Mouse (Mus musculus) liver, embryonic 14.5 days (tissue): ENCODE data around the gene Mrpl51. TPM values are rescaled to one million over a fixed set of nuclear protein-coding genes. Genes with fewer than 3 reads are reported as not detected.

Experiments used
- ATAC-seq: fragments of 200-750 bp; cut with Nextera tagmentation; 2 replicates; pipeline ENCODE4 v1.8.0; 2017; ENCODE audit warnings: moderate number of reproducible peaks, mild to moderate bottlenecking, moderate library complexity; ENCODE audit not compliant: insufficient read depth
- DNase-seq, 3 experiments: peaks; one replicate each; pipeline ENCODE4 v3.0.0-alpha.2; 2012 to 2013; ENCODE audit warnings: low read depth in 3 of 3, low spot score in 3 of 3
- H3K27ac ChIP-seq: fragments of 300-500 bp; sonication (generic); 2 replicates; pipeline ENCODE4 v1.5.1; 2014; ENCODE audit warnings: moderate library complexity, mild to moderate bottlenecking, control low read depth, inconsistent platforms
- H3K27me3 ChIP-seq: fragments of 300-500 bp; sonication (generic); 2 replicates; pipeline ENCODE4 v1.6.1; 2014; ENCODE audit warnings: mild to moderate bottlenecking, low read length, moderate library complexity; ENCODE audit not compliant: control insufficient read depth, insufficient read depth
- H3K36me3 ChIP-seq: fragments of 300-500 bp; sonication (generic); replicated peaks from 2 replicates; pipeline ENCODE4 v1.6.1; 2014; ENCODE audit warnings: low read depth; ENCODE audit not compliant: control insufficient read depth, insufficient read depth
- H3K4me1 ChIP-seq, 2 experiments: fragments of 200-500 bp in 1 of 2; fragments of 300-500 bp in 1 of 2; sonication (generic) in 1 of 2; replicated peaks; 2 replicates each; pipeline ENCODE4 v1.6.1; 2012 to 2014; ENCODE audit warnings: antibody characterized with exemption in 1 of 2, inconsistent platforms in 1 of 2, low read length in 1 of 2; ENCODE audit not compliant: control insufficient read depth in 2 of 2, insufficient read depth in 2 of 2
- H3K4me2 ChIP-seq: fragments of 300-500 bp; sonication (generic); 2 replicates; pipeline ENCODE4 v1.6.1; 2014; ENCODE audit warnings: low read depth, mild to moderate bottlenecking, control low read depth, moderate library complexity
- H3K4me3 ChIP-seq, 2 experiments: fragments of 200-500 bp in 1 of 2; fragments of 300-500 bp in 1 of 2; sonication (generic) in 1 of 2; 2 replicates each; pipeline ENCODE4 v1.5.1; 2012 to 2014; ENCODE audit warnings: low read depth in 2 of 2, low read length in 2 of 2, mild to moderate bottlenecking in 2 of 2, control low read depth in 1 of 2, inconsistent platforms in 1 of 2, moderate library complexity in 1 of 2; ENCODE audit not compliant: insufficient read depth in 1 of 2
- H3K9ac ChIP-seq: fragments of 300-500 bp; sonication (generic); replicated peaks from 2 replicates; pipeline ENCODE4 v1.6.1; 2014; ENCODE audit warnings: mild to moderate bottlenecking, control low read depth, moderate library complexity
- H3K9me3 ChIP-seq: fragments of 300-500 bp; sonication (generic); 2 replicates; pipeline ENCODE4 v1.6.1; 2016; ENCODE audit warnings: low read length, mixed read lengths; ENCODE audit not compliant: control insufficient read depth
- CTCF ChIP-seq: IDR thresholded peaks from 2 replicates; pipeline ENCODE4 v1.5.1; 2016; ENCODE audit warnings: antibody characterized with exemption, low read depth, control low read depth
- EP300 ChIP-seq: IDR thresholded peaks from 2 replicates; pipeline ENCODE4 v1.6.1; 2016; ENCODE audit warnings: antibody characterized with exemption, low read depth
- WGBS: fragments of 180-500 bp; shearing (Covaris S2); extraction: QIAGEN DNeasy Blood & Tissue Kit; methylation state at CpG from one replicate; pipeline ENCODE4 v1.1.7; 2014; ENCODE audit not compliant: insufficient replicate concordance; 5-methylcytosine and 5-hydroxymethylcytosine counted together
- polyA plus RNA-seq, 2 experiments: library from polyadenylated mRNA; depleted of rRNA in 1 of 2; stranded (reverse) in 1 of 2; unstranded in 1 of 2; fragments of >200 nt; fragmentation: Nextera tagmentation in 1 of 2; extraction: Ambion mirVana in 1 of 2; gene quantifications; 2 replicates each; pipeline versions ENCODE4 v1.2.1 to v1.2.3; 2012 to 2014

The Mrpl51 gene
- polyA plus RNA-seq (2012; rRNA removed): 22.2 and 50.9 TPM in 2 replicates
- 178 and 182 TPM in 2 replicates for polyA plus RNA-seq (2014; fragmentation: Nextera tagmentation; extraction: Ambion mirVana)

DNA sequence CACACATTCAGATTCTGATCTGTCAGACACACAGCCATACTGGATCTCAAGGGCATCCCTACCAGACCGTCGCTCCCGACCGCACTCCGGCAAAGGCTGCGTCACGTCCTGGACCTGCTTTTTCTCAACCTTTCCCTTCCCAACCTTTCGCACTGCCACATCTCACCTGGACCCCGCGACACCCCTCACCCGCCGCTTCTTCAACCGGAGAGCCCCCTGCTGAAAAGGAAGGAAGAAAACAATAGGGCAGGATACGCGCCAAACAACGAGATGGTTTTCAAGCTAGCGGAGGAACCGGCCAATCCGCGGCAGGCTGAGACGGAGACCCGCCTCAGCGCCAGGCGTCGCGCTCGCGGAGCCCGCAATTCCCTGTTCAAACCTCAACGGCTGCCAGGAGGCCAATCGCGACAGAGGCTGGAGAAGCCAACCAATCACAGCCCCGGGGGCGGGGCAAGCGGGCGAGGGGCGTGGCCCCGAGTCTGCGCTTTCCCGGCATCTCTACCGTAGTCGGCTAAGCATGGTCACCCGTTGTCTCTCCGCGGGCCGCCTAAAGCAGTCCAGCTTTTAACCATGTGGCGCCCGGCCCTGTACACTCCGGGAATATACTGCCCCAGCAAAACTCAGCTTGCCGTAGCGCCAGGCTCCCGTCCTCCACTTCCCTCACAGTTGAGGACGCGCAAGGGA is at the start of gene Mrpl51, which contains the start of gene Ncapd2:
Gene Mrpl51 (plus strand): TSS at position 470 of the 684 bp plus-strand sequence.
Gene Ncapd2 (minus strand): TSS at position 370 of the 684 bp plus-strand sequence.
- Histone ChIP-seq H3K36me3 (peaks cover 53% of the 10 kb centered on the region), H3K4me1 (peaks cover 8 to 9% of the 10 kb centered on the region in 2 experiments), H3K27ac (peak within 1 kb of the TSS; percentile 98), H3K27me3 (no peaks in the 10 kb centered on the region), H3K9ac (peak within 1 kb of the TSS; percentile 96), H3K4me2 (peak within 1 kb of the TSS; percentile 98), H3K9me3 (no peaks in the 10 kb centered on the region), H3K4me3 (peak within 1 kb of the TSS; percentile 84 to 91)
- DNase-seq (peak; percentile 94 to 96 (median 94)), ATAC-seq (peak; percentile 91)
- WGBS: under 1% methylated on average over 54 of the region's 54 CpGs
- TF ChIP-seq EP300: no peak
- peak; percentile 39; the same call in 1 of the 2 replicates for TF ChIP-seq CTCF

- no peak for ATAC-seq
- Histone ChIP-seq H3K36me3 (peaks cover 48% of the 10 kb centered on the region), H3K9ac (no peak overlapping the region), H3K27ac (no peak overlapping the region), H3K4me2 (no peak overlapping the region), H3K4me1 (peaks cover 16 to 20% of the 10 kb centered on the region in 2 experiments), H3K9me3 (no peaks in the 10 kb centered on the region), H3K27me3 (no peaks in the 10 kb centered on the region), H3K4me3 (no peak overlapping the region)
- TF ChIP-seq CTCF (no peak), EP300 (no peak)
- no peak for DNase-seq
- 87% methylated on average over 8 of the region's 8 CpGs for WGBS
Measured at GRCm38 (mm10) chr6:125142436-125142835, 49.2 kb upstream of the Mrpl51 start.

DNA sequence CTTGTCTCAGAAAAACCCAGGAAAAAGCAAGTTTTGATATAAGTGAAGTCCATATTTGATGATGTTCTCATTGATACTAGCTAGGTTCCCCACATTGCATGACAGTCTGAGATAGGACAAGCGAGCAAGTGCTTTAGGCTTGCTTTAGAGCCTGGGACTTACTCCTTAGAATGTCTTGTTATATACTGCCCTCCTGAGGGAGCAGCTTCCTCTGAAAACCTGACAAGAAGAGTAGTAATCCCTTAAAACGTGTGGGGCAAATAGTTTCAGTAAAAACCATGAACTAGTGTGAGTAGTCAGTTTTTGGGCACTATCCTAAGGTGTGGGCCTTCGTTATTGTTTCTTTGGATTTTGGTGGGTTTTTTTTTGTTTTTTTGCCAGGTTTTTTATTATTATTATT is 48.5 kb upstream of the Mrpl51 start:
- no peak overlapping the region for H3K9ac ChIP-seq
- H3K36me3 ChIP-seq: peaks cover 43% of the 10 kb centered on the region

GRCm38 (mm10) chr6:125143904-125144303 is 47.7 kb upstream of the Mrpl51 start:
- no peaks in the 10 kb centered on the region for H3K9me3 ChIP-seq
- no peak overlapping the region for H3K27ac ChIP-seq
- H3K27me3 ChIP-seq: no peaks in the 10 kb centered on the region
- ATAC-seq: no peak
- DNase-seq: no peak
- H3K4me2 ChIP-seq: no peak overlapping the region
- peaks cover 18 to 29% of the 10 kb centered on the region in 2 experiments for H3K4me1 ChIP-seq
- H3K9ac ChIP-seq: no peak overlapping the region
- peaks cover 37% of the 10 kb centered on the region for H3K36me3 ChIP-seq
- WGBS: 80% methylated on average over 9 of the region's 9 CpGs
- H3K4me3 ChIP-seq: no peak overlapping the region
- TF ChIP-seq EP300 (no peak), CTCF (no peak)

More for the DNA sequence above, 48.5 kb upstream of the Mrpl51 start:
- peaks cover 18 to 24% of the 10 kb centered on the region in 2 experiments for H3K4me1 ChIP-seq
- 64% methylated on average over 3 of the region's 3 CpGs for WGBS
- TF ChIP-seq EP300: no peak
- no peak for TF ChIP-seq CTCF
- H3K4me2 ChIP-seq: no peak overlapping the region
- no peak overlapping the region for H3K4me3 ChIP-seq
- no peak overlapping the region for H3K27ac ChIP-seq
- no peaks in the 10 kb centered on the region for H3K27me3 ChIP-seq
- DNase-seq (no peak), ATAC-seq (no peak)
- no peaks in the 10 kb centered on the region for H3K9me3 ChIP-seq

DNA sequence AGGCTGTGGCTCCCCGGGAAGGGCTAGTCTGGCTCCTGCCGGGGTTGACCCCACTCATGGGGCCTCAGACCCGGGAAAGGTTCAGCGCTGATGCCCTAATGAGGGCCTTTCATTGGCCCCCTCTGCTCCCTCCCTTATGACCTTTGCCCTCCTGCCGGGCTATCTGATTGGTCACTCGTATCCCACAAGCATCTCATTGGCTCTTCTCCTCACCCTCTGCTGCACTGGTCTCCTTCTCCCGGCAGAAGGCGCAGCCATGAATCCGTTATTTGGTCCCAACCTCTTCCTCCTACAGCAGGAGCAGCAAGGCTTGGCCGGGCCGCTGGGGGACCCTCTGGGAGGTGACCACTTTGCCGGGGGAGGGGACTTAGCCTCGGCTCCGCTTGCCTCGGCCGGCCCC is 46.6 kb upstream of the Mrpl51 start, which contains the start of gene Iffo1:
Gene Iffo1 (plus strand): TSS at position 241 of the 400 bp plus-strand sequence.
- WGBS: under 1% methylated on average over 16 of the region's 16 CpGs

More for the DNA sequence above, 46.6 kb upstream of the Mrpl51 start, which contains the start of gene Iffo1:
- peak; percentile 75 for TF ChIP-seq CTCF
- TF ChIP-seq EP300: no peak
- ATAC-seq (peak; percentile 95), DNase-seq (peak; percentile 87 to 88 (median 88))
- Histone ChIP-seq H3K4me1 (peaks cover 18 to 29% of the 10 kb centered on the region in 2 experiments), H3K27ac (peak within 1 kb of the TSS; percentile 66), H3K4me3 (peak within 1 kb of the TSS; percentile 77 to 95), H3K4me2 (peak within 1 kb of the TSS; percentile 75), H3K9me3 (no peaks in the 10 kb centered on the region), H3K27me3 (no peaks in the 10 kb centered on the region), H3K36me3 (peaks cover 26% of the 10 kb centered on the region), H3K9ac (peak within 1 kb of the TSS; percentile 87)
